Mouse (Mus musculus): Measurements from ENCODE around the gene Btbd9. TPM values are rescaled to one million over a fixed set of nuclear protein-coding genes. Genes with fewer than 3 reads are reported as not detected.

Gene Btbd9
- polyA plus RNA-seq, 1 experiment = 21.7 TPM

- TF ChIP-seq POLR2A (IDR thresholded peaks at IDR 0.05; ENCODE audit: low read depth, low read length) (no peak), CTCF (IDR thresholded peaks at IDR 0.05; ENCODE audit: extremely low read depth, insufficient read depth, insufficient read length, insufficient replicate concordance) (no peak)
- no peak for DNase-seq (ENCODE audit: low read depth in 1 of 2, low spot score in 2 of 2)
- H3K36me3 ChIP-seq (ENCODE audit: control insufficient read depth, insufficient read depth, low read length) = no peaks in the 10 kb centered on the region
- H3K4me1 ChIP-seq (ENCODE audit: control insufficient read depth, insufficient read depth, insufficient read length) = peaks cover 4% of the 10 kb centered on the region; the same call in 1 of the 2 replicates
- no peak overlapping the region for H3K4me3 ChIP-seq (ENCODE audit: extremely low read depth, insufficient read depth, insufficient read length)
- WGBS = 53% methylated on average over 10 of the region's 10 CpGs
- no peak overlapping the region for H3K27ac ChIP-seq (ENCODE audit: insufficient read depth, low read length)
- no peaks in the 10 kb centered on the region for H3K27me3 ChIP-seq (ENCODE audit: control insufficient read depth, insufficient read depth, low read length)
Measured at GRCm38 (mm10) chr17:30261307-30261982, 314.8 kb downstream of the Btbd9 start.

DNA sequence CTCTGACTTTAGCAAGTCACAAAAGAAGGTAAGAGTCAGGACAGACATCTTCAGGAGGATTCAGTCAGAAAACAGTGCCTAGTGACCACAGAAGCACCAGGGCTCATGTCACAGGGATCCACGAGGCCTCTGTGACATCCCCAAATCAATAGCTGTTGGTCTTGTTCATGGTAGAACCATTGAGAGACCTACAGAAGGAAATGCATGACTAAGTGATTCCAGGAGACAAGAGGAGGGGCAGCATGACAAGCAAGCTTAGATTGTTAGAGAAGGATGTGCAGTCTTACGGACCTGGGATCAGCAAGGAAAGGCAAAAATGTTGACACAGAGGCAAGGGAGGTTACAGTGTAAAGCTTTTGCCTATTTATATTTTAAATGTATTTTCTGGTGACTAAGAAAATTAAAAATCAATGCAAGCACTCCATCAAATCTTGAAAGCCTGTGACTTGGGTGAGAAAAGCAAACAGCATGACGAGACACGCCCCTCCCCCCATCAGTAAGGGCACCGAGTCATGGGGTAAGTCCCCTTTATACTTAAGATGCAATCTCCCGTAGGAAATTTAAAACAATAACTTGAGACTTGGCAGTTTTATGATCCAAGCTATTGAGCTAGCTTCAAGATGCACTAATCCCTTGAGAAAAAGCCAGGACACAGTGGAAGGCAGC lies 315.5 kb downstream of the Btbd9 start:
- DNase-seq (ENCODE audit: low read depth in 1 of 2, low spot score in 2 of 2) = no peak
- Histone ChIP-seq H3K36me3 (ENCODE audit: control insufficient read depth, insufficient read depth, low read length) (no peaks in the 10 kb centered on the region), H3K4me1 (ENCODE audit: control insufficient read depth, insufficient read depth, insufficient read length) (peaks cover 4% of the 10 kb centered on the region; the same call in 1 of the 2 replicates), H3K27ac (ENCODE audit: insufficient read depth, low read length) (no peak overlapping the region), H3K4me3 (ENCODE audit: extremely low read depth, insufficient read depth, insufficient read length) (no peak overlapping the region), H3K27me3 (ENCODE audit: control insufficient read depth, insufficient read depth, low read length) (no peaks in the 10 kb centered on the region)
- 73% methylated on average over 6 of the region's 6 CpGs for WGBS
- TF ChIP-seq POLR2A (IDR thresholded peaks at IDR 0.05; ENCODE audit: low read depth, low read length) (no peak), CTCF (IDR thresholded peaks at IDR 0.05; ENCODE audit: extremely low read depth, insufficient read depth, insufficient read length, insufficient replicate concordance) (no peak)

GRCm38 (mm10) chr17:30259938-30260337 lies 316.4 kb downstream of the Btbd9 start:
- H3K36me3 ChIP-seq (ENCODE audit: control insufficient read depth, insufficient read depth, low read length) = no peaks in the 10 kb centered on the region
- no peak for DNase-seq (ENCODE audit: low read depth in 1 of 2, low spot score in 2 of 2)
- peaks cover 4% of the 10 kb centered on the region; the same call in 1 of the 2 replicates for H3K4me1 ChIP-seq (ENCODE audit: control insufficient read depth, insufficient read depth, insufficient read length)
- H3K4me3 ChIP-seq (ENCODE audit: extremely low read depth, insufficient read depth, insufficient read length) = no peak overlapping the region
- no peak for TF ChIP-seq POLR2A (IDR thresholded peaks at IDR 0.05; ENCODE audit: low read depth, low read length)
- H3K27ac ChIP-seq (ENCODE audit: insufficient read depth, low read length) = no peak overlapping the region
- WGBS = 79% methylated on average over 6 of the region's 6 CpGs
- no peaks in the 10 kb centered on the region for H3K27me3 ChIP-seq (ENCODE audit: control insufficient read depth, insufficient read depth, low read length)

GRCm38 (mm10) chr17:30258480-30258879 lies 317.8 kb downstream of the Btbd9 start:
- no peak for TF ChIP-seq CTCF (IDR thresholded peaks at IDR 0.05; ENCODE audit: extremely low read depth, insufficient read depth, insufficient read length, insufficient replicate concordance)
- no peak for TF ChIP-seq POLR2A (IDR thresholded peaks at IDR 0.05; ENCODE audit: low read depth, low read length)
- 79% methylated on average over 4 of the region's 4 CpGs for WGBS
- H3K36me3 ChIP-seq (ENCODE audit: control insufficient read depth, insufficient read depth, low read length) = no peaks in the 10 kb centered on the region
- no peak overlapping the region for H3K4me3 ChIP-seq (ENCODE audit: extremely low read depth, insufficient read depth, insufficient read length)
- DNase-seq (ENCODE audit: low read depth in 1 of 2, low spot score in 2 of 2) = no peak
- no peak overlapping the region for H3K27ac ChIP-seq (ENCODE audit: insufficient read depth, low read length)
- H3K27me3 ChIP-seq (ENCODE audit: control insufficient read depth, insufficient read depth, low read length) = no peaks in the 10 kb centered on the region
- peaks cover 4% of the 10 kb centered on the region; the same call in 1 of the 2 replicates for H3K4me1 ChIP-seq (ENCODE audit: control insufficient read depth, insufficient read depth, insufficient read length)

- no peak overlapping the region for H3K4me3 ChIP-seq (ENCODE audit: extremely low read depth, insufficient read depth, insufficient read length)
- H3K4me1 ChIP-seq (ENCODE audit: control insufficient read depth, insufficient read depth, insufficient read length) = no peaks in the 10 kb centered on the region
- TF ChIP-seq CTCF (IDR thresholded peaks at IDR 0.05; ENCODE audit: extremely low read depth, insufficient read depth, insufficient read length, insufficient replicate concordance) (no peak), POLR2A (IDR thresholded peaks at IDR 0.05; ENCODE audit: low read depth, low read length) (no peak)
- DNase-seq (ENCODE audit: low read depth in 1 of 2, low spot score in 2 of 2) = no peak
- no peaks in the 10 kb centered on the region for H3K27me3 ChIP-seq (ENCODE audit: control insufficient read depth, insufficient read depth, low read length)
- H3K27ac ChIP-seq (ENCODE audit: insufficient read depth, low read length) = no peak overlapping the region
- no peaks in the 10 kb centered on the region for H3K36me3 ChIP-seq (ENCODE audit: control insufficient read depth, insufficient read depth, low read length)
- WGBS = 90% methylated on average over 8 of the region's 8 CpGs
Measured at GRCm38 (mm10) chr17:30255928-30256560, 320.2 kb downstream of the Btbd9 start.

GRCm38 (mm10) chr17:30253924-30254323 lies 322.4 kb downstream of the Btbd9 start:
- WGBS = 72% methylated on average over 7 of the region's 7 CpGs
- H3K27ac ChIP-seq (ENCODE audit: insufficient read depth, low read length) = no peak overlapping the region
- no peak for DNase-seq (ENCODE audit: low read depth in 1 of 2, low spot score in 2 of 2)

More at GRCm38 (mm10) chr17:30253924-30254323, 322.4 kb downstream of the Btbd9 start:
- TF ChIP-seq POLR2A (IDR thresholded peaks at IDR 0.05; ENCODE audit: low read depth, low read length) (no peak), CTCF (IDR thresholded peaks at IDR 0.05; ENCODE audit: extremely low read depth, insufficient read depth, insufficient read length, insufficient replicate concordance) (no peak)
- H3K27me3 ChIP-seq (ENCODE audit: control insufficient read depth, insufficient read depth, low read length) = no peaks in the 10 kb centered on the region
- H3K36me3 ChIP-seq (ENCODE audit: control insufficient read depth, insufficient read depth, low read length) = no peaks in the 10 kb centered on the region
- H3K4me1 ChIP-seq (ENCODE audit: control insufficient read depth, insufficient read depth, insufficient read length) = no peaks in the 10 kb centered on the region
- no peak overlapping the region for H3K4me3 ChIP-seq (ENCODE audit: extremely low read depth, insufficient read depth, insufficient read length)
